Mouse (Mus musculus): ENCODE measurements around the gene 1600014C23Rik.

The 1600014C23Rik gene

DNA sequence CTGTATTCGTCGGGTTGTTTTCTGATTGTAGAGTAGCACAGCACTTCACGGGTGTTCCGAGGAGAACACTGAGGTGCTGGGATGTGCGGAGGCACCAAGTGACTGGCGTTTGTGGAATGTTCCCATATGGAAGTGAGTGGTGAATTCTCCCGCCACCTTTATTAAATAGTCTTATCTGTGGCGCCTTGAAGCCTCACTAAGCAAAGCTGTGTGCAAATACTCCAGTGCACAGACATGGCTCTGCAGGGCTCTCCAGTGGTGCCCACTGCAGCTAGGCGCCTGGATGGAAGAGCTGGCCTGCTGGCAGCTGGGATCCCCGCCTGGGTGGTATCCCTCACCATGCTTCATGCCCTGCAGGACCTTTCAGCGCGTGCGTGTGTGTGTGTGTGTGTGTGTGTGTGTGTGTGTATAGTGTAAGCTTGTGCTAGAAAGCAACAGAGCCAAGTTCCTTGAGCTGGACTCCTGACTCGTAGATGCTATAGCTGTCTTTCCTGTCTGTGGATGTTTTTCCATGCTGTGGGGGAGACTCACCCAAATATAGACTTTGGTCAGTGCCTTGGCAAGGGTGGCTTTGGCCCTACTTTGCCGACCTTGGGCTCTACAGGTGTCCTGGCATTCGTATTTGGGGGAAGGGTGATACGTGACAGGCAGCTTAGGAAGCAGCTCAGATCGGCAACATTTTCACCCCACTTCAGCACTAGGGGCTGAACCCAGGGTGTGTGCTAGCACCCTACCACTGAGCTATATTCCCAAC lies 39.7 kb downstream of the 1600014C23Rik start:
- in situ Hi-C loops (cut with MboI, MseI), result no loop called here

- in situ Hi-C loops (cut with MboI, MseI), result no loop called here
These were observed 41.5 kb downstream of the 1600014C23Rik start for GRCm38 (mm10) chr17:45692159-45692558.

DNA sequence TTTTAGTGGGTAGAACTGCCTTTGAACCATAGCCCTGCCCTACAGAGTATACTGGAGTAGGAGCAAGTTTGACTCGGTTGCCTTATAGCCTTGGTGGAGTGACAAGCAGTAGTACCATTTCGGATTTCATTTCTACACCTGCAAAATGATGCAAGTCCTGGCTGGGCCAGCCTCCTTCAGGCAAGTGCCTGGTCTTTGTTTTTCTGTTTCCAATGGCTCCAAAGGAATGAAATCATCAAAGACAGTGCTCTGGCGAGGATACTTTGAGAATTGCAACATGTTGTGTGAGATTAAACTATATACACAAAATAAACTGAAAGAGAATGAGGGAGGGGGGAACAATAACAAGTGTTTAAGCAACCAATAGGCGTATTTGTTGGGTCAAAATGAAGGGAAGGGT lies 43.6 kb downstream of the 1600014C23Rik start:
- in situ Hi-C loops (cut with MboI, MseI), result no loop called here

DNA sequence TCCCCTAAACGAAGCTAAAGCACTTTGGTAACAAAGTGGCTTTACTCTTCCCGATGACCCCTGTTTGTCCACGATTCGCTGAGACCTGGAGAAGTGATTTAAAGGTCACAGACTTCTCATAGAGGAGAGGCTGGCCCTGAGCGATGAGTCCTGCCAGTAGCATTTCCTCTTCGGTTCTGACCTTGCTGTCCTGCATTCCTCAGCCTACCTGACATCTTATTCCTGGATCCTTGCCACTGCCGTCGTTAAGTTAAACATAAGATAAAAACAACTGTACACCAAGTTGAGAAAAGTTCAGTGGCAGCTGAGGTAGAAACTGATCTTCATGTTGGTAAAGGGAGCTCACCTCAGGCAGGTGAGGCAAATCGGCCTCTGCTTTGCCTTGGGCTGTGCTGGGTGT lies 44.5 kb downstream of the 1600014C23Rik start:
- in situ Hi-C loops (cut with MboI, MseI), result loop anchor here (10.0 kb wide), 1 partner anchor 1524 kb away; no protein-coding TSS in a partner anchor

- in situ Hi-C loops (cut with MboI, MseI), result loop anchor here (10.0 kb wide), 1 partner anchor 1522 kb away; no protein-coding TSS in a partner anchor
These were observed 46.9 kb downstream of the 1600014C23Rik start, which contains the start of gene Tmem63b for GRCm38 (mm10) chr17:45686716-45687115. Gene Tmem63b (minus strand): TSS chr17:45686905.

GRCm38 (mm10) chr17:45686093-45686619 lies 47.5 kb downstream of the 1600014C23Rik start, which contains the start of gene Mrpl14:
Gene Mrpl14 (plus strand): TSS chr17:45686322.
- in situ Hi-C loops (cut with MboI, MseI), result loop anchor here (10.0 kb wide), 1 partner anchor 1521 kb away; no protein-coding TSS in a partner anchor

DNA sequence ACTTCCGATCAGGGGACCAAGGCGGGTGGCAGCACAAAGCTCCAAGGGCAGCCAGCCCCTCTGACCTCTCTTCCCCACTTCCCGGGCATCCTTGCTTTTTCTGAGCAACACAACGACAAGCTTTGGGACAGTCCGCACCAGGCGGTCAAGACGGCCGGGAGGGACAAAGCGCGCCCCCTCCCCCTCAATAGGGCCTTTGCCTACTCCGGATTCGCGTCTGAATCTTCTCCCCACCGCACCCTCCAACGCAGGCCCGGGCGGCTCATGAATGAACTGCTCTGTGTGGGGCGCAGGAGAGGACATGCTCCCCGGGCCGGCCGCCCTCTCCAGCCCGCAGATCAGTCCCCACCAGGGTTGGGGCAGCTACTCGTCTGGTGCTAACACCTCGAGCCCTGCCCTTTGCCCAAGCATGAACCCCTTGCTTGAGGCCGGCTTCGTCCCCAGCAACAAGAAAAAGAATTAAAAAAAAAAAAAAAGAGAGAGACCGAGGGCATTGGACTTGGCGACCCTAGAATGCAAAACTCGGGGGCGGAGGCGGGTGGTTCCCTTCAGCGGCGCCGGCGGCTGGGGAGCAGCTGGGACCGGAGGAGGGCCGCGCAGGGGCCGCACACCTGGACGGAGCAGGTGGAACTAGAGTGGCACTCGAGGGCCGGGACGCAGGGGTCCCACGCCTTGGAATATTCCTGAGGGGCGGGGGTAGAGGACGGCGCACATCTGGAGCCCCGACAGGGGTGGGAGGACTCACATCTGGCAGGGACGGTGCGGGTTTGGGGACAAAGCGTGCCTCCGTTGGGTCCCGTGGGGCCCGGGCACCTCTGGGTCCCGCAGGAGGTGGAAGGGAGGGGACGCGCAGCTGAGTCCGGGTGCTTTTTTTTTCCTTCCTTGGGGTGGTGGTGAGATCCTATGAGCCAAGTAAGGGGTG lies 48.2 kb downstream of the 1600014C23Rik start:
- in situ Hi-C loops (cut with MboI, MseI), result loop anchor here (10.0 kb wide), 1 partner anchor 1521 kb away; no protein-coding TSS in a partner anchor

DNA sequence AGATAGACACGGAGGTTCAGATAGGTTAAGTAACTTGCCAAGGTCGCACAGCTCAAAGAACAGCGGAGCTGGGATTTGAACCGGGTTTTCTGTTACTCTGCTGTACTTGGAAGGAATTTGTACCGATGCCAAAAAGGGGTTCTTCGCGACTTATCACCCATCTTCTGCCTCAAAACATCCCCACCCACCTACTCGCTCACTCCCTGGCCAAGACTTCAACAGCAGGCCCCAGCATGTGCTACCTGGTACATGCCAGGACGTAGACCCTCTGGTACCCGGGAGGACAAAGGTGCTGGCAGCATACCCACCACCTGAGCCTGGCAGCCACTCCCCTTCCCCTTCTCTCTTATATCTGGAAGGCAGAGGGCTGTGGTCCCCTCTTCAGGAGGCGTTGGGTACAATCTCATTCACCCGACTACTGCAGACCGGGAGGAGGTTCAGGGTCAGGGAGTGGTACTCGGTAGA lies 48.9 kb downstream of the 1600014C23Rik start:
- in situ Hi-C loops (cut with MboI, MseI), result loop anchor here (10.0 kb wide), 1 partner anchor 1520 kb away; no protein-coding TSS in a partner anchor
